In genomic region chr9:96818128-96818821, GRCm38 (mm10) we compare ENCODE assay signal across 8 mouse cellular contexts.
A peak's percentile ranks its signal among the peaks of the same experiment; 100 is the strongest.
DNase-seq lines count a peak whose midpoint lies in the region; ATAC-seq lines count a peak whose summit lies in the region.

No protein-coding gene starts in this region.

- no peak overlapping the region for H3K9ac ChIP-seq in heart, embryonic 11.5 days (ENCODE audit: low read depth, low read length)
- no peak overlapping the region for H3K9ac ChIP-seq in embryonic facial prominence, embryonic 13.5 days
- no peak overlapping the region for H3K9ac ChIP-seq in hindbrain, embryonic 11.5 days (ENCODE audit: low read depth, low read length)
- H3K9ac ChIP-seq in midbrain, embryonic 11.5 days (ENCODE audit: low read length) = no peak overlapping the region
- H3K9ac ChIP-seq in stomach, embryonic 16.5 days (ENCODE audit: low read length) = no peak overlapping the region

- H3K9me3 ChIP-seq in heart, embryonic 11.5 days (replicated peaks; ENCODE audit: control insufficient read depth, low read length) = no peaks in the 10 kb centered on the region
- no peaks in the 10 kb centered on the region for H3K9me3 ChIP-seq in embryonic facial prominence, embryonic 13.5 days
- H3K9me3 ChIP-seq in hindbrain, embryonic 11.5 days (ENCODE audit: control insufficient read depth, low read length) = no peaks in the 10 kb centered on the region
- H3K9me3 ChIP-seq in midbrain, embryonic 11.5 days (ENCODE audit: control insufficient read depth, low read length) = no peaks in the 10 kb centered on the region
- H3K9me3 ChIP-seq in stomach, embryonic 16.5 days (replicated peaks; ENCODE audit: control insufficient read depth, low read length) = no peaks in the 10 kb centered on the region

- 36% methylated on average over 7 of the region's 7 CpGs for WGBS in heart, embryonic 11.5 days (ENCODE audit: insufficient replicate concordance)
- 30% methylated on average over 7 of the region's 7 CpGs for WGBS in embryonic facial prominence, embryonic 13.5 days
- 39% methylated on average over 7 of the region's 7 CpGs for WGBS in hindbrain, embryonic 11.5 days
- 34% methylated on average over 7 of the region's 7 CpGs for WGBS in midbrain, embryonic 11.5 days
- 31% methylated on average over 7 of the region's 7 CpGs for WGBS in stomach, embryonic 16.5 days

- no peak overlapping the region for H3K4me2 ChIP-seq in heart, embryonic 11.5 days
- no peak overlapping the region for H3K4me2 ChIP-seq in embryonic facial prominence, embryonic 13.5 days
- H3K4me2 ChIP-seq in hindbrain, embryonic 11.5 days (replicated peaks; ENCODE audit: low read depth, low read length) = no peak overlapping the region
- no peak overlapping the region for H3K4me2 ChIP-seq in midbrain, embryonic 11.5 days
- no peak overlapping the region for H3K4me2 ChIP-seq in stomach, embryonic 16.5 days (ENCODE audit: low read depth, low read length)

- peak; percentile 85 for DNase-seq in heart, adult 11 months
- DNase-seq in adipocyte (ENCODE audit: low spot score) = peak; percentile 75
- peak; percentile 82 for DNase-seq in hindbrain, embryonic 11.5 days (ENCODE audit: low spot score)
- peak; percentile 44 for DNase-seq in layer of hippocampus, adult 9-11 months
- DNase-seq in midbrain, embryonic 11.5 days (ENCODE audit: low spot score, missing footprints) = peak; percentile 96

- no peaks in the 10 kb centered on the region for H3K36me3 ChIP-seq in heart, embryonic 11.5 days (ENCODE audit: control insufficient read depth, insufficient read depth, low read length)
- no peaks in the 10 kb centered on the region for H3K36me3 ChIP-seq in embryonic facial prominence, embryonic 13.5 days
- no peaks in the 10 kb centered on the region for H3K36me3 ChIP-seq in hindbrain, embryonic 11.5 days (ENCODE audit: control insufficient read depth, insufficient read depth, low read length)
- H3K36me3 ChIP-seq in midbrain, embryonic 11.5 days (ENCODE audit: control insufficient read depth, insufficient read depth, low read length) = no peaks in the 10 kb centered on the region
- H3K36me3 ChIP-seq in stomach, embryonic 16.5 days (ENCODE audit: control insufficient read depth, insufficient read depth, low read length) = no peaks in the 10 kb centered on the region

- no peak overlapping the region for H3K27ac ChIP-seq in heart, embryonic 11.5 days (ENCODE audit: low read depth, low read length)
- peak overlapping the region; percentile 3; the same call in 1 of the 2 replicates for H3K27ac ChIP-seq in embryonic facial prominence, embryonic 13.5 days
- H3K27ac ChIP-seq in hindbrain, embryonic 11.5 days (ENCODE audit: low read depth, low read length) = no peak overlapping the region
- H3K27ac ChIP-seq in midbrain, embryonic 11.5 days (ENCODE audit: low read depth, low read length) = no peak overlapping the region
- H3K27ac ChIP-seq in stomach, embryonic 16.5 days (ENCODE audit: low read length) = no peak overlapping the region

- no peak overlapping the region for H3K4me3 ChIP-seq in heart, embryonic 11.5 days (ENCODE audit: low read depth, low read length)
- no peak overlapping the region for H3K4me3 ChIP-seq in embryonic facial prominence, embryonic 13.5 days
- no peak overlapping the region for H3K4me3 ChIP-seq in hindbrain, embryonic 11.5 days (ENCODE audit: low read depth, low read length)
- H3K4me3 ChIP-seq in midbrain, embryonic 11.5 days (ENCODE audit: low read depth, low read length) = no peak overlapping the region
- no peak overlapping the region for H3K4me3 ChIP-seq in stomach, embryonic 16.5 days (replicated peaks; ENCODE audit: low read length)

- no peak for ATAC-seq in heart, embryonic 11.5 days (replicated peaks; ENCODE audit: insufficient number of reproducible peaks, low FRiP score, low TSS enrichment)
- no peak for ATAC-seq in embryonic facial prominence, embryonic 13.5 days (ENCODE audit: insufficient number of reproducible peaks, insufficient read depth, low FRiP score, low TSS enrichment, low read depth)
- ATAC-seq in hindbrain, embryonic 11.5 days (ENCODE audit: low FRiP score) = peak; percentile 59
- ATAC-seq in midbrain, embryonic 11.5 days (ENCODE audit: low FRiP score) = peak; percentile 77
- ATAC-seq in stomach, embryonic 16.5 days (ENCODE audit: insufficient read depth, low FRiP score) = peak; percentile 69; the same call in 1 of the 2 replicates

- no peaks in the 10 kb centered on the region for H3K27me3 ChIP-seq in heart, embryonic 11.5 days (ENCODE audit: control insufficient read depth, insufficient read depth, low read length)
- no peaks in the 10 kb centered on the region for H3K27me3 ChIP-seq in embryonic facial prominence, embryonic 13.5 days
- H3K27me3 ChIP-seq in hindbrain, embryonic 11.5 days (ENCODE audit: control insufficient read depth, insufficient read depth, low read length) = no peaks in the 10 kb centered on the region
- H3K27me3 ChIP-seq in midbrain, embryonic 11.5 days (ENCODE audit: control insufficient read depth, insufficient read depth, low read length) = no peaks in the 10 kb centered on the region
- H3K27me3 ChIP-seq in stomach, embryonic 16.5 days (ENCODE audit: control insufficient read depth, insufficient read depth, low read length) = no peaks in the 10 kb centered on the region

- no peaks in the 10 kb centered on the region for H3K4me1 ChIP-seq in heart, embryonic 11.5 days (ENCODE audit: control insufficient read depth, insufficient read depth, low read length)
- no peaks in the 10 kb centered on the region for H3K4me1 ChIP-seq in embryonic facial prominence, embryonic 13.5 days
- H3K4me1 ChIP-seq in hindbrain, embryonic 11.5 days (replicated peaks; ENCODE audit: control insufficient read depth, insufficient read depth, low read length) = no peaks in the 10 kb centered on the region
- H3K4me1 ChIP-seq in midbrain, embryonic 11.5 days (ENCODE audit: control insufficient read depth, insufficient read depth, low read length) = no peaks in the 10 kb centered on the region
- no peaks in the 10 kb centered on the region for H3K4me1 ChIP-seq in stomach, embryonic 16.5 days (ENCODE audit: control insufficient read depth, insufficient read depth, low read length)

Comparison
In these comparisons a context has a peak if more than half of its experiments do, and no peak if none do; other contexts are left out.
1. DNase-seq: peak in every context shown above with its lines; median percentile 96 in midbrain, embryonic 11.5 days; 85 in heart, adult 11 months; 82 in hindbrain, embryonic 11.5 days; 75 in adipocyte; 44 in layer of hippocampus, adult 9-11 months.
2. ATAC-seq: peak in hindbrain, embryonic 11.5 days (single experiment), midbrain, embryonic 11.5 days (single experiment) and stomach, embryonic 16.5 days (single experiment); none in heart, embryonic 11.5 days (single experiment) and embryonic facial prominence, embryonic 13.5 days (single experiment).